Mouse (Mus musculus) B cell, adult 2 months (primary cell): ENCODE measurements around the gene Exoc6b.
A peak's percentile ranks its signal among the peaks of the same experiment; 100 is the strongest.

ENCODE experiments used
- DNase-seq, 2 experiments: peaks; one replicate each; pipeline ENCODE4 v3.0.0; 2022

Gene Exoc6b

GRCm38 (mm10) chr6:84968531-84968930 is 100.8 kb downstream of the Exoc6b start:
- DNase-seq = no peak

GRCm38 (mm10) chr6:84964729-84965415 is 104.4 kb downstream of the Exoc6b start:
- no peak for DNase-seq

DNA sequence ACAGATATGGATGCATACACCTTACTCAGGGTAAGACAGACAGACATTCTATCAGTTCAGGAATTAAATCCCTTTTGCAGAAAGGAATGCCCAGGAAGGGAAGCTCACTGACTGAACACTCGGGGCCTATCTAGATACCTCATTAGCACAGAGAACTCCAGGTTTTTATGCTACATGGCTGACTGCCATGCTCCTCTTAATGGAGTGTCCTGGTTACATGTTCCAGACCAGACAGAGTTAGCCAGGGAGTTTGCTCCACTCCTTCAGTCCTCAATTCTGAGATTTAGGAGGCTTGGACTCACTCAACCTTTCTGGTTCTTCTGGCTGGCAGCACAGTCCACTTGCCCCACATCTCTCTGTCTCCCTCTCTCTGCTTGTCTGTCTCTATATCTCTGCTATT is 106.3 kb downstream of the Exoc6b start:
- no peak for DNase-seq

DNA sequence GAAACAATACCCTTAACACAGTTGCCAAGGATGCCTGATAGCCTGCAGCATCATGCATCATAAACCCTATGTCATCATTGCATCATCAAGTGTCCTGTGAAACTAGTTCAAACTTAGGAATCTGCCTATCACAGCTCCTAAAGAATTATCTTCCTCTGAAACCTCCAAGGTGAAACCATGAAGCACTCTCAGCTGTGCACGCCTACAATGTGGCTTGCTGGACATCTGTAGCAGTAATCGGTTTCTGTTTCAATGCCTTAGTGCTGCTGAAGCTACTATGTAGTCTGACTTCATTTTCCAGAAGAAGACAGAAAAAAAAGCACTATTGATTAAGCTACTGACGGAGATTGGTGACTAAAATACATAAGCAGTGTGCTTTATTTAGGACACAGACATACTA is 107.5 kb downstream of the Exoc6b start:
- no peak for DNase-seq

DNA sequence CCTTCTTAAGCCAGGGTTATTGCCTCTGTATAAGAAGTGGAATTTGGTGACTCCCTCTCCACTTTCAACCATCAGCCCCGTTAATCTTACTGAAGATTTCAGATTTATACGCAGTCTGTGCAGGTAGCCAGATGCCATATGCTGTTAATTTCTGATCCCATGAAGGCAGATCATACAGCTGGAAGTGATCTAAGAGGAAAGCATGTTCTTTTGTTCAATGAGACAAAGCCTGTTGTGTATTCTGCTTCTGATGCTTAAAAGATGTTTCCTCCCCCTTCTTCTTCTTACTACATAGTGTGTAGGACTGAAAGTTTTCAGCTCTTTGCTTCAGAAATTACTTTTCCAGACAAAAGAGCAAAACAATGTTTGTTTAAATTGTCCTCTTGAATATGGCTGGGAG is 109.8 kb downstream of the Exoc6b start:
- DNase-seq = no peak

GRCm38 (mm10) chr6:84951621-84952020 is 117.7 kb downstream of the Exoc6b start:
- DNase-seq = no peak

- no peak for DNase-seq
Measured at GRCm38 (mm10) chr6:84946569-84946968, 122.7 kb downstream of the Exoc6b start.

DNA sequence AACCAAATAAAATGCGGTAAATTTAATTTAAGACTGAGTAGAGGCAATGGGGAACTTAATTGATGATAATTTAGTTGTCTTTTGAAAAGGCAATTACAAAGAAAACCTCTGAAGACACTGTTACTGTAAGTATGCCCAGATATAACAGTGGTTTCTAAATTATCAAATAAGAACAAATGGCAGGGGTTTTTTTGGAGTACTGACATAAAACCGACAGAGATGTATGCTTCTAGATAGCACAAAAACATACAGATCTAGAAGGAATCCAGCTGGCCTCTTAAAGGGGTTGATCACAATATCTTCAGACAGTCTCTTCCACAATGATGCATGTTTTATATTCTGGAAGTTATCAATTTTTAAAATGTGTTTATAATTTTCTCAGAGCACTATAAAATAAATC is 123.2 kb downstream of the Exoc6b start:
- no peak for DNase-seq

DNA sequence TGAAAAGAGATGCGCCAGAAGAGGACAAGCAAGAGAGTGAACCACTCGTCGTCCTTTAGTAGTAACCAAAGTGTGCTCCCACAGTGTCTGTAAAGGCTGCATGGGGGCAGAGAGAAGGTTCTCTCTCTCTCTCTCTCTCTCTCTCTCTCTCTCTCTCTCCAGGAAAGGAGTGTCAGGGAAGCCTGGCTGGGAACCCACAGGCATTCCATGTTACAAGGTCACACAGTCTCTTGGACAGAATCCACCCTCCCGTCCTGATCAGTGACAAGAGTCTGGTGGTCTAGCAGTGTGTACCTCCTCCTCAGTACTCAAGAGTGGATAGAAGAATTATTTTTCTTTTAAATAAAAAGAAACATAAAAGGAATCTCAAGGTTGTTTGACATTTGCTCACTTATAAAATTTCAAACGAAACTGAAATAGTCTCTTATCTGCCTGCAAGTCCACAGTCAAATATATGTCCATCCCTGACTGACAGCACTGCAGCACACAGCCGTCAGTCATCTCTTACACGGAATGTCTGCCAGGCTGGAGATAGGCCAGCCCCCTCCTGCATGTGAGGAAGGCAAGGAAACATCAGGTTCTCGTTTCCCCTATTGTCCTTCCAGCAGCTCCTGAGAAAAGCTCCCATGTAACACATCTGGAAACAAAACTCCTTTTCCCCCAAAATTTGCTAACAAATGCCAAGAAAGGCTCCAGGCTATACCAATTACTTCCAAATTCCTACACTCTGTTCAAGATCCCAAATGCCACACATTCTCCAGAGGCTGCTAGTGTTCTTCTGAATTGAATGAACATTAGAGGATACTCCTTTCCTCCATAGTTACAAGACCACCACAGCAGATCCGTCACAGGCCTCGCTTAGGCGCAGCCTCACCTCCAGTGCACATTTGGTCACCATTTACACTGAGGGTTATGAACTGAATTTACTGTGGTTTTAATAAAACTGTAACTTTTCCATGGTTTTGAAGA is 136.1 kb downstream of the Exoc6b start:
- no peak for DNase-seq

DNA sequence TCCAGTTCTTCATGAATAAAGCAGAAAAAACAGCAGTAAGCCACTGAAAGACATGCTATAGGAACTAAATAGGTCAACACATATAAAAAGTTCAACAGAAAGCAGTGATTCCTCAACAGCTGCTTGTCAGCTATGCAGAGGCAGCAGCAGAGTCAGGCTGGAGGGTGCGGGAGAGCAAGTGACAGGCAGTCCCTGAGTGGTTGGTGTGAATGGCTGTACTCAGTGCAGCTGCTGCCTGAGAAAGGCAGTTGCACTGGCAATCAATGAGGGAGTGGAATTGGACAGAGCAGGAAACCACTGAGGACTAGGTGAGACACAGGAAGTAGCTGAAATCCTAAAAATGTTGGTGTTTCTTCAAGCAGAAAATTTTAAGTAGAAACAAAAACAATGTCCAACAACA is 138.3 kb downstream of the Exoc6b start:
- no peak for DNase-seq

- DNase-seq = no peak
Measured at GRCm38 (mm10) chr6:84926066-84926465, 143.2 kb downstream of the Exoc6b start.

- DNase-seq = no peak
Measured at GRCm38 (mm10) chr6:84923760-84924221, 145.5 kb downstream of the Exoc6b start.

DNA sequence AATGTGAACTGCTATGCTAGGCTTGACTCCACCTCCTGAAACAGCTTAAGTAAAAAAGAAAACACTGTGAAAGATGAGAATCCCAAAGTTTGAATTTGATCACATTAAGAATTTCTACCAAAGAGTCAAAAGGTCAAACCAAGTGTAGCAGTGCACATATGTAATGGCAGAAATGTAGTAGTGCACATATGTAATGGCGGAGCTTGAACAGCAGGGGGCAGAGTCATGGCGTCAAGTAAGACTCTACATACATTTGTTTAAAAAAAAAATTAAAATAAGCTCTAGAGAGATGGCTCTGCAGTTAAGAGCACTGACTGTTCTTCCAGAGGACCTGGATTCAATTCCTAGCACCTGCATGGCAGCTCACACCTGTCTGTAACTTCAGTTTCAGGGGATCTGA is 153.0 kb downstream of the Exoc6b start:
- DNase-seq = peak; percentile 50 to 54

- peak in 1 of 2 experiments; percentile 8 for DNase-seq
Measured at GRCm38 (mm10) chr6:84912434-84912833, 156.9 kb downstream of the Exoc6b start.

- no peak for DNase-seq
Measured at GRCm38 (mm10) chr6:84899002-84899774, 170.1 kb downstream of the Exoc6b start.

DNA sequence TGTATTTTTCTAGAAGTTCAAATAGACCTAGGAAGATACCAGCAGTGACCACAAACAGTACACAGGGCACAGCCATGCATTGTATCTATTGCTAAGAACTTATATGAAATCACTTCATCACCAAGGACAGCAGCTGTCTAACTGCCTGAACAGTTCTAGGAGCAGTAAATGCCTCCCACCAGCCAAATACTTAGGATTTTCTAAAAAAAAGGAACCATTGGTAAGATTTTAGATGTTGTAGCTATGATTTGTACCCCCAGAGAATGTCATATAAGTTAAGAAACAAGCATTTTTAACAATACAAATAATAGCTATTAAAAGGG is 175.6 kb downstream of the Exoc6b start:
- DNase-seq = no peak

DNA sequence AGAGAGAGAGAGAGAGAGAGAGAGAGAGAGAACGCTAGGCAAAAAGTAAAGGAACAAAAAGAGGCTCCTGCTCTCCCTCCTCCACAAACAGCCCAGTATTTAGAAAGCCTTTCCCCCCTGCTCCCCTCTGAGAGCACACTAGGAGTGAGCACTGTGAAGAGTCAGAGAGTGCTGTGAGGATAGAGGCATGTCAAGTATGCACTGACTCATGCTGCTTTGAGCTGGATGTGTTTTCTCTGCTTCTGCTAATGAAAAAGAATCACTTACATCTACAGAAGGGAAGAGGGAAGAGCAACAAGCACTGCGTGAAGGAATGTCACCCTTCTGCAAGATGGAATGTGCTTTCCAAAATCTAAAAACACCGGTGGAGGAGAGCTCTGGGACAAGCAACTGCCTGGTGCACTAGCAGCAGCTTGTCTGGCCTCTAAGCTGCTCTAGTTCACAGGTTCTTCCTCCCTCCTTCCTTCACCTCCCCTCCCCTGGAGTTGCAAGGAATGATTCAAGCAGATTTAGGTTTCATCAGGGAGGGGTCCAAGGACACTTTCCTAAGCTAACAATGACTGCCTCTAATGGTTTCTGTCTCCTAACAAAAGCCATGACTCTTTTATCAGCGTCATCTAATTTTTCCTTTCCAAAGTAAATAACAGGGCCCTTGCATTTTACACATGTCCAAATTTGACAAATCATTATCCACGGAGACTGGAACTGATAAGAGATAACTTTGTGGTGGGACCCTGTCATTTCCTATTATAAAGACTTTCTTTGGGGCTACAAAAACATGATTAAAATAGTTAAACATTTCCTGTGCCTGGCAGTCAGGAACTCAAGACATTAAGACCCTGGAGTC is 176.2 kb downstream of the Exoc6b start:
- no peak for DNase-seq

- no peak for DNase-seq
Measured at GRCm38 (mm10) chr6:84886551-84886950, 182.8 kb downstream of the Exoc6b start.

- DNase-seq = no peak
Measured at GRCm38 (mm10) chr6:84885080-84885479, 184.2 kb downstream of the Exoc6b start.

- no peak for DNase-seq
Measured at GRCm38 (mm10) chr6:84883720-84884119, 185.6 kb downstream of the Exoc6b start.

DNA sequence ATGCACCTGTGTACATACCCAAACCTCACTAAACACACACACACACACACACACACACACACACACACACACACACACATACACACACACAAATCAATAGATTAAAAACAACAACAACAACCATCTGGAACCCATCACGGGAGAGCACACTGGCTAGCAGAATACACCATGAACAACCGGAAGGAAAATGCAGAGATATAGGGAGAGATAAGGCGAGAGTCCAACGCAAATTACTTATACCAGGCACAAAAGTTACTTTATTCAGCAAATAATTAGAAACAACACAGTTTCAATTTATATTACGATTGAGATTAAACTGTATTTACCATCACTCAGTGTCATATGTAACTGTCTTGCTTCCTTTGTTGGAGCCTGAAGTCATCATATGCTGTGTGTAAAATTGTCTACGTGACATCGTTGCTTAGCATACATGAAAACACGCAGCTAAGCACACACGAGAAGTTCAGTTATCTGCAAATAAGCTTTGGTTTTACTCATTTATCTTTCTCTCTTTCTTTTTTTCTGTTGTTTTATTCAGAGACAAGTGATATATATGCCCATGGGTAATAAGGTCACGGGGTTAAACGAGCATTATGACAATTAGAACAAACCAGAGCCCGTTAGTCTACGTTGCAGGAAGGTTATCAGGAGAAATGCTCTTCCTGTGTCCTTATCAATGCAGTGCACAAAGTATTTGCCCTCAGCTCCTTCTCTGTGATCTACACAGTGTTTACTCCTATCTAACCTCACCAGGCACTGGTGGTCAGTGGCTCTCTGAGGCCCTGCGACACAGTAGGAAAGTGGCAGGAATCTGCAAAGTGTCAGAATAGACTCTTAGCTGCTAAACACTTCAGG is 186.4 kb downstream of the Exoc6b start:
- no peak for DNase-seq
